Mouse (Mus musculus) activated CD4-positive, CD25-positive, alpha-beta regulatory T cell (primary cell): ENCODE results near the gene Nedd1. TPM values are rescaled to one million over a fixed set of nuclear protein-coding genes. Genes with fewer than 3 reads are reported as not detected.

Experiments
- polyA plus RNA-seq, 2 experiments: library from polyadenylated mRNA; unstranded; fragments of 100-300 nt; shearing (Covaris generic); gene quantifications; one replicate each; pipeline ENCODE4 v1.2.1; 2017

Gene Nedd1
- polyA plus RNA-seq, result 10 to 100 TPM; 31.1 to 62.5 TPM

DNA sequence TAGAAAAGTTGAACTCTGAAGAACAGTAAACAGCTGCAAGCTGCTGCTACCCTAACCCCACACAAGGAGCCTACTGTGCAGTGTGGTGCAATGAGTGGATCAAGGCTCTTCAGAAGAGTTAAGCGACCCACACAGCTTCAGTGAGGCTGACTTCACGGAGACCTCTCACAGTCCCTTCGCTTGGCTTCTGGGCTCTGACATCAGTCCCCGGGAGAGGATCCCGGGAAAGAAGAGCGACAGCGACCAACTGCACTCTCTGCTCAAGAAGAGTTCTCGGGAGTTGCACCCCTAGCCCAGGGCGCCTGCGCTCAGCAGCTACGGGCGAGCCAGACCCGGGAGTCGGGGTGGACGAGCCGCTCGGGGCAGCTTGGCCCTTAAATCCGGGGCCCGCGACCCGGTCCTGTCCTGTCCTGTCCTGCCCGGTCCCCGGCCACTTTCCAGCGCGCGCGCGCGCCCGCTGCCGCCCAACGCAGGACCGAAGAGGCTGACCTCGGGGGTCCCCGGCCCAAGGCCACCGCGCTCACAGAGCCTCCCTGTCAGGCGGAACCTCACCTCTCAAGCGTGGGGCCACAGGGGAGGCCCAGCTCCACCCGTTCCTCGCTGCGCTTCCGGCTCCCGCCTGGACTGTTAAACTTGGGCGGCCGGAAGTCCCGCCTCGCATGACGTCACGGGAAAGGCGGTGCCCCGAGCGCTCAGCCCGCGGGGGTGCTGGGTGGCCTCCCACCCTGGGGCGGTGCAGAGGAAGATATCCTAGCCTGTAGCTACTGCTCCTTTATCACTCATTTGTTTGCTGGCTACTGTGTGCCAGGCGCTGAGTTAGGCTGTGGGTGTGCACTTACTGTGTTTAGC, at the start of gene Nedd1:
TSS of gene Nedd1 (minus strand) at position 650 of the 849 bp plus-strand sequence.

